Mouse (Mus musculus) embryo, embryonic 10.5 days (tissue): ENCODE measurements around the gene Rasd2.

ENCODE experiments used
- DNase-seq: peaks from one replicate; pipeline ENCODE4 v3.0.0-alpha.2; 2015; ENCODE audit warnings: low spot score

Gene Rasd2

DNA sequence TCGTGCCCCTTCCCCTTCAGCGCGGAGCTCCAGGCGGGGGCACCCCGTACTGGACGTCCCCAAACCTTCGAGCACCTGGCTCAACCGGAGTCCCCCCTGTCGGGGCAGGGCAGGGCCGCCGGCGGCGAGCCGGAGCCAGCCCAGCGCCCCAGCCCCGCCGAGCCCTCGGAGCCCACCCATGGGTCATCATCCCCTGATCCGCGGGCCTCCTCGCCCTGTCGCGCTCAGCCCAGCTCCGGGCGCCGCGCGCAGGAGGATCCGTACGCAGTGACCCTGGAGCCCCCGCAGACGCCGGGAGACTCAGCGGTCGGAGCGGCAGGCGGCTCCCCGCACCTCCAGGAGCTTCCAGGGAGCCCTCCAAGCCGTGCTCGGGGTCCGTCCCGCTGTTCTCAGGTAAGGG lies at the start of gene Rasd2:
Rasd2 (plus strand) TSS at position 259 of the 400 bp plus-strand sequence.
- no peak for DNase-seq

DNA sequence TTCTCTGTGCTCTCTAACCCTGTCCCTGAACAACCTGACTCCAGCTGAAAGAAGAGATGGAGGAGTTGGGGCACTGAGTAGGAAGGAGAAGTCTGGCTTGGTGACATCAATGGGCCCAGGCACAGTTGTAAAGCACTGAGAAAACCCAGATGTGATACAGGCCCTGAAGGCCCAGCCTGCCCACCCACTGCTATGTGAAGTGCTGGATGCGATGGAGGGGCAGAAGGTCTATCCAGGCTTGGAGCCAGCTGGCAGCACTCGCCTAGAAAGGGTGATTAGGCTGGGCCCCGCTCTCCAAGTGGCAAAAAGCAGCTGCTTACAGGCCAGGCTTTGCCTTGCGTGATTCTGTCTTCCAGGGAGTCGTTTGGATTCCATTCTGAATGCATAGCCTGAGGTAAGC lies 44.4 kb upstream of the Rasd2 start:
- no peak for DNase-seq

DNA sequence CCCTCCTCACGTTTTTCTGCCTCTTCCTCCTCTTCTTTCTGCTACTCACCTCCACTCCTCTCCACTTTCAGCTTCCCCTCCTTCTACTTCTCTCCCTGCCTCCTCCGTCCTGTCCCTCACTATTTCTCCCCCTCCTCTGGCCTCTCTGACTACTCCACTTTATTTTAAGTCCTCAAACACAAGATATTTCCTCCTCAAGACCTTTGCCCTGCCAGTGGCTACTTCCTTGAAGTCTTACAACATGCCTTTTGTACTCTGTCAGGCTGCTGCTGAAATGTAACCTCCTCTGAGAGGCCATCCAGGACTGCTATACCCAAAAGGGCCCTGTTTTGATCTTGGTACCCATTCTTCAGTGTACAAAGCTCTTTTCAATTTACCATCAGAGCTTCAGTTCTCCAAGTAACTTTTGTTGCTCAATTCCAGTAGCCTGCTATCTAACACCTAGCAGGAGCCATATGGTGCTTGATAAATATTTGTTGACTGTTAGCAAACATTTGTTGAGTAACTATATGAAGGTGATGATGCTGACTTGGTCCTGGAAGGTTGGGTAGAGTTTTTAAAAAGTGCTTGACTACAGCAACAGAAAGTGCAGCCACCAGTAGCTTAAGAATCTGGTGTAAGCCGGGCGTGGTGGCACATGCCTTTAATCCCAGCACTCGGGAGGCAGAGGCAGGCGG lies 41.6 kb upstream of the Rasd2 start:
- no peak for DNase-seq

DNA sequence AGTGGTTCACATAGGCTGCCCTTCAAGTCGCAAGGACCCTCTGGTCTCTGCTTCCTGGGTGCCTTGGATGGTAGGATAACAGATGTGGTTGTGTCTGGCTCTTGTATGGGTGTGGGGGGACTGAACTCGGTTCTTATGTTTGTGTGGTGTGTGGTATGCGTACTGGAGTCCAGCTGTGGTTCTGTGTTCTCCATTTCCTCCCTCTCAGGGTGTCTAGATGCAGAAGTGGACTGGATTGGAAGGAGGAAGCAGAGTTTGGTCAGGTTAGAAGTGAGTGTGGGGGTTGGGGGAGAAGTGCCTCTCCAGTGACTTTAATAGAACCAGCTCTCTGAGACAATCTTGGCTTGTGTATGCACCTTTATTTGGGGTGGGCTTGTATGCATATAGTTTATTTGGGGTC lies 20.7 kb upstream of the Rasd2 start:
- no peak for DNase-seq

DNA sequence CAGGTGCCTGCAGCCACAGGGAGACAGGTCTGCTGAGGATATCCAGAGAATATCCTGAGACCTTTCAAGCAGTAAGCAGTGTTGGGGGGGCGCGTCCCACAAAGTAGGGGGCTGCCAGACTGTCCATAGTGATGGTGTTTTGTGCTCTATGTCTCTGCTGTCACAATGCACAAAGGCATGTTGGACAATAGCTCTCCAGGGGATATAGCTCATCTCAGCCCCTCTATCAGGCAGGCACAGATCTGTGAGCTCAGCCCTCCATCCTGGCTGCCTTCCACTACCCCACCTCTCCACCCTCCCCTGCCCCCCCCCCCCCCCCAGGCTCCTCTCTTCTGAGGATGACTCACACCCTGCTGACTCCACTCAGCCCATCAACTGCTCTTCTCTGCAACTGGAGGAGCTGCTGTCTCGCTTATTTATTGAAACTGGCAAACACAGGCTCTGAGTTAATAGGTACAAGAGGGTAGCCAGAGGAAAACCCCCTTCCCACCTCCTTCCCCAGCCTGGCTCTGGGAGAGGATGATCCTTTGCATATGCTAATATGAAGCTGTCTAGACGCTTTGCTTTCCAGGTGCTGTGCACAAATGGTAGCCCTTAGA lies 19.2 kb upstream of the Rasd2 start:
- no peak for DNase-seq

DNA sequence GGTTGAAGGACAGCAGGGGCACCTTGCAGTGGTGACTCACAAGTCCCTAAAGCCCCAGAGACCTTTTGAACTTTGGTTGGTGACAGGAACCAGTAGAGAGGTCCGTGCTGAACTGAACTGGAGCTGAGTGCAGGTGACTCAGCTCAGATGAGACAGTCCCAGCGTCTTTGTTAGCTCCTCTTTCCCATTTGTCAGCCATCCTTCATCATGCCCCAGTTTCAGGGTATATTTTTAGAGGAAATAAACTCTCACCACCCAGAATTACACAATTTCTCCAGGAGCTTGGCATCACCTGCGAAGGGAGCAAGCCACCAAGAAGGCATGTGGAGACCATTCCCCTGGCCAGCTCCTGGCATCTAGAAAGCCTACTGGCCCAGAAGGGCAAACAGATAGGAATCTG lies 16.6 kb upstream of the Rasd2 start:
- DNase-seq: no peak

DNA sequence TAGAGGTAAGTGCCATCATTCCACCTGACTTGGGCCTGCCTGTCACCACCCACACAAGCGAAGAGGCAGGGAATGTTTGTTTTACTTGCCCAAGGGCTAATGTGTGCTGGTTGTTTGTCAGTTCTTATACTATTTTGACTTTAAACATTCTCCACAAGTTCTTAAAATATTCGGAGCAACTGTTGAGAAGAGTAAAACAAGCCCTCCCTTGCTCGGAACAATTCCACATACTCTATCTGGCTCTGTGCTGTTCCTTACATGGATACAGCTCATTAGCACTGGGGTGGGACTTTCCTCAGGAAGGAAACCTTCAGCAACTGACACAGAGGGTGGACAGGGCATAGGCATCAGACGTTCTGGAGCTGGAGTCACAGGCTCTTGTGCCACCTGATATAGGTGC lies 15.9 kb upstream of the Rasd2 start:
- no peak for DNase-seq

DNA sequence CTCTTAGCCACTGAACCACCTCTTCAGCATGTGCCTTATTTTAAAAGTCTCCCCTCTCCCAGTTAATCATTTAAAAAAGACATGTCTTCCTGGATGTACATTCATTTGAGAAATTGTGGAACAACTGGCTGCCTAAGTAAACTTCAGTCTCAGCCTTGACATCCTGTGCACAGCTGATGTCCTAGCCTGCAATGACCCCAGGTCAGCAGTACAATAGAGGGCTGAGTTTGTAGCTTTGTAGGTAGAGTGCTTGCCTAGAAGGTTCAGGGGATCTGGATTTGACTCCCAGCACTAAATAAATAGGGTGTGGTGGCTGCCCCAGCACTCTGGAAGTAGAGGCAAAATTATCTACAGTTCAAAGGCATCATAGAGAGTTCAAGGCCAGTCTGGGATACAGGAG lies 15.4 kb upstream of the Rasd2 start:
- no peak for DNase-seq

DNA sequence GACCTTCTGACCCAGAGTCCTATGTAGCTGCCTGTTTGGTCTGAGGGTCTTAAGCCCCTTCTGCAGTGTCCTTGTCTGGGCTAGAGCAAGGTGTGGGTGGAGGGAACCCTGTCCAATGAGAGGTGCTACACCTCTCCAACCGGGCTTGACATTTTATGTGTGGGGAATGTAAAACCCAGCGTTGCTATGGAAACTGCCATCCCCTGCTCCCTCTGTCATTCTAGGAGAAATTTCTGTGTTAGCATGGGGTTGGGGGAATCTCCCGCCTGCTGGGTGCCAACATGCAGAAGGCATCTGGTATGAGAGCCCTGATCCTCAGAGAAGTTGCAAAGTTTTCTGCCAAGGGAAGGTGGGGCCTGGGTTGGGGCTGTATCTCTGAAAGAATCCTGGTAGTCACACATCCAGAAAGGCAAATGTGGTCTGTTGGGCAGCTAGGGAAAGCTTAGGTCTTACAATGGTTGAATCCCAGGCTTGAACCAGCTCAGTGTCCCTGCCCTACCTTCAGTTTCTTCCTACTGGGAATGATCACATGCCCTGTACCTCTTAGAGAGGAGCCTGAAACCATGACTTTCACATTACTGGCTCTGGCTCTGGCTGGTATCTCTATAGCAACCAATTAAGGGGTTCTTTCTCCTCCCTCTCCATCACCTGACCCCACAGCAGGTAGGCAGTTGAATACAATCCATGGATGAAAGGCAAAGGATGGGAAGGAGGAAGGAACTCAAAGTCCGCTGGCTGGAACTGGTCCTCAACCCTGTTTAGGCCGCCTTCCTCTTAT lies 14.6 kb upstream of the Rasd2 start:
- no peak for DNase-seq

DNA sequence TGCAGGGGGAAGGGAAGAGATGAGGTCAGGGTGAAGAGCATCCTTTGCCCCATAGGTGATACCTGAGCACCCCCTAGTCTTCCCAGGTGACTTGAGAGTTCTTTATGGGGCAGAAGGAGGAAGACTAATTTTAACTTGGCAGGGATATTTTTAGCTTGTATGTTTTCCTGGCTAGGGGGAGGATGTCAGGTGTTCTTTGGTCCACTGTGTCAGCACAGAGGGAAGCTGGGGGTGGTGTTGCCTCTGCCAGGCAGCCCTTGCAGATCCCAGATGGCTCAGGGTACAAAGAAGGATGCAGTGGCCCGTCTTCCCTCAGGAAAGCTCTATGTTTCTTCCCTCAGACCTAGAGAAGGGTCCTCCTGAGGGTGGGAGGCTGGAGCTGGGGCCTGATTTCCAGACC lies 13.8 kb upstream of the Rasd2 start:
- no peak for DNase-seq

DNA sequence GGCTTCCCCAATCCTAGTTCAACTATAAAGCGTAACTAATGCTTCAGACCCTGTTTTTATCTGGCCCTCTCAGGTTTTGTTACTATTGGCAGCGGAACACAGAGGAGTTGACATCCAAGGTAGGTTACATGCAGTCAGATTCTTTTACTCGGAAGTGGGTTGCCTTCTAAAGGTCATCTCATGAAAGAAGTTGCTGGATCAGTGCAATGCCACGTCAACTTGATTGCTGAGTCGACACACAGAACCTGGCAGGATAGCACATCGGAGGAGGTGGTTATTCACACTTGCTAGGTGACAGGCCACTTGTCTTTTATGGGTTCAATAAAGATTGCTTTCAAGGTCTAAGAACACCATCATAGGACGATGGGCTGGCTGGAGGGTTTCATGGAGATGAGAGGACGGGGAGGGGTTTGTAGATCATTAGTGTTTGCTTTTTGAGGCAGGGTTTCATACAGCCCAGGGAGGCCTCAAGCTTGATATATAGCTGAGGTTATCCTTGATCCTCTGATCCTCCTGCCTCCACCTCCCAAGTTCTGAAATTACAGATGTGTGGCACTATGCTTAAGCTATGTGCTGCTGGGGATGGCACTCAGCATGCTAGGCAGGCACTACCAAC lies 11.6 kb upstream of the Rasd2 start:
- DNase-seq: no peak

DNA sequence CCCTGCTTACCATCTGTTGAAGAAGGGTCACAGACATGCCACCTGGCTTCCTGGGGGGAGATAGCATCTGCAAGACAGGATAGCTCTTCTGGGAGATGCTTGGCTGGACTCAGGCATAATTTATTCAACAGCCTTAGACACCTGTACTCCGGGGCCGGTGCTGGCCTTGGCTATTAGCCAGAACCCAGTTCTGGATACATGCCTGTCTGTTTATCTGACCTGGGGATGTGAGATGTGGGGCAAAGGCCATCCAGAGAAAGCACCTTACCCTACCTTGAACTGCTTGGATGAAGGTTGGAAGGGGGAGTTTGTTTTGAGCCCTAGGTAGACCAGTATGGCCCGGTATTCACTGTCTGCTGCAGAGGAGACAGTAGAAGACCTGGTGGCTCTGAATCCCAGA lies 10.8 kb upstream of the Rasd2 start:
- no peak for DNase-seq

DNA sequence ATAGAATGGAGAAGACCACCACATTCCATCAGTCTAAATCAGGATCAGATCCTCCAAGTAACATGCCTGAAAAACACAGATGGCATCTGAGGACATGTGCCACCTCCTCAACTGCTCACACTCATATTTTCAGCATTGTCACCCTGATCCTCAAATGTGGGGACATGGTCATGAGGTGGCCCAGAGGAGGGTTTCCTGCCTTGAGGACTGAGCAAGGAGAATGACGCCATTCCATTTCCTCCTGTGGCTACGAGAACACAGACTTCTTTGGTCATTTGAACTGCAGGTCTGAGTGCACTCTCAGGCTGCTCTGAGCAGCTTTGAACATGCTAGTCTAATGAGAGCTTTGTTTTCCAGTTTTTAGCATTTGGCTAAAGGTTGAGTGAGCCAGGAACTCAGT lies 10.3 kb upstream of the Rasd2 start:
- no peak for DNase-seq

DNA sequence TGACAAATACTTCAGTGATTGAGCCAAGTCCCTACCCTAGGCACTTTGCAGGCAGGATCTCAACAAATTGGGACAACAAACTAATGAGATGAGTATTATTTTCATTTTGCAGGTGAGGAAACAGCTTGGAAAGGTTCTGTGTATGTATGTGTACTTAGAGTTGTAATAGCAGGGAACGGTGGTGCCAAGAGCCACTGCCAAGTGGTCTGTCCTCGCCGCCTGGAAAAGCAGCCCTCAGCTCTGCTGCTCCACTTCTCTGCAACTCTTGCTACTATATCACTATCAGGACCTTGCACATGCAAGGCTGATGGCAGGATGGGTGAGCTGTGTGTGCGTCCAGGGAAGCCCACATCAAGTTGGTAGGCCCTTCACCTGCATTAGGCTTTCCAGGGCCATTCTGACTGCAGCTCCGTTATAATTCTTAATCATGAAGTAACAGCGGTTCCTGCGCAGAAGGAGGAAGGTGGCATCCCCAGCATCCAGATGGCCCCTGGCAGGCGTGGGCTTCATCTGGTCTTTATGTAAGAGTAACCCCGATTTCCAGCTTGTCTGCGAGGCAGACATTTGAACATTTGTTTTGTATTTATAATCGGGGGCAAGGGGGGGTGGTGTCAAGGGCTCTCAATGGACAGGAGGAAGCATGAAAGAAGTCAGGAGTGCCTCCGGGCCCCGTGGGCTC lies 9.4 kb upstream of the Rasd2 start:
- DNase-seq: no peak

DNA sequence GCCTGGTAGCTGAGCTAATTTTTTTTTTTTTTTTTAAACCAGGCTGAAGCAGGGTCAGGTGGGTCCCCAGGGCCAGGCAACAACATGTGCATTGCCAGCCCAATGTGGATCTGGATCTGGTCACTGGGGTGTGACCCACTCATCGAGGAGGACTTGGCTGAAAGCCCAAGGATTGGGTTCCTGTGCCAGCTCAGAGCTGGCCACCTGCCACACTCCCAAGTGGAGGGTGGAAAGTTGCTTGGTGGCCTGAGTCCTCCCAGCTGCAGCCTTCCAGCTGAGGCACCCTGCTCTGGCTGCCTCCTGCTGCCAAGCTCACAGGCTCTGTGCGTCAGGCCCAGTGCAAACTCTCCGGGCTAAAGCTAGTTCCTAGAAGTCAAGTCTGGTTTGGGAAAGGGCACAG lies 2.3 kb upstream of the Rasd2 start:
- DNase-seq: no peak

DNA sequence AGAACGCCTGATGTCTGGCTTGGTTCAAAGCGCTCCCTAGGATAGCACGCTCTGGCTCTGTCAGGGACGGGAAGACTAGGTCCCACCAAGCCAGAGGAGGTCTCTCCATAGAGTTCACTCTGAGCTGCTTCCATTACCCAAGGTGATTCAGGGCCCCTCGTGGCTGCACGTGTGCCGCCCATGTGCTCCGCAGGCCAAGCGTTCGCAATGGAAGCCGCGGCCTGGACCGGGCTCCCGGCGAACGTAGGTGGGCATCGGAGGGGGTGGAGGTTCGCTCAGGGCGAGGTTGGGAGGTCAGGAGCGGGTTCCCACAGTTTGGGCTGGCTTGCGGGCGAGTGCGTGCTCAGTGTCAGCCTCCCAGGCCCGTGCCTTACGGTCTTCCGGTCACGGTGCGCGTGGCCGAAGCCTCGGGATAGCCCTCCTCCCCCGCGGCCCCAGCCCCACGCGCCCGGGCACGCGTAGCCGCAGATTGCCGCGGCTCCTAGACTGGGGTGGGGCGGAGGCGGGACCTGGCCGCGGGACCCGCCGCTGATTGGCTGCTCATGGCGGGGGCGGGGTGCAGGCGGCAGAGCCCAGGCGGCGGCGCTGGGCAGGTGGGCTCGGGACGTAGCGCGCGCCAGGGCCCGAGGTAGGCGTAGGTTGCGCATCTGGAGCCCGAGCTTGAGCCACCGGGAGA lies 975 bp upstream of the Rasd2 start:
- peak; percentile 77 for DNase-seq

DNA sequence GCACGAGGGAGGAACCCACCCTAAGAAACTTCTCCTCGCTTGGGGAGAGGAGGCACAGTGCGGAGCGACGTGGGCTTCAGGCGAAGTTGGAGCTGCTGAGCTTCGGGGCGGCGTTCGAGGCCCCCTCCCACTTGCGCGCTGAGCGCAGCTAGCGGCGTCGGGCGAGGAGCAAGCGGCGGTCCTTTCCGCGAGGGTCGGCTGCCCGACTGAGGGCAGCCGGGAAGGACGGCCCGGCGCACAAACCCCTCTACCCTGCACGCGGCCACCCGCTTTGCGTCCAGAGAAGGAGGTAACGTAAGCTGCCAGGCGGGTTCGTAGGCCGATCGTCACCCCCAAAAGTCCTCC lies 465 bp upstream of the Rasd2 start:
- no peak for DNase-seq

DNA sequence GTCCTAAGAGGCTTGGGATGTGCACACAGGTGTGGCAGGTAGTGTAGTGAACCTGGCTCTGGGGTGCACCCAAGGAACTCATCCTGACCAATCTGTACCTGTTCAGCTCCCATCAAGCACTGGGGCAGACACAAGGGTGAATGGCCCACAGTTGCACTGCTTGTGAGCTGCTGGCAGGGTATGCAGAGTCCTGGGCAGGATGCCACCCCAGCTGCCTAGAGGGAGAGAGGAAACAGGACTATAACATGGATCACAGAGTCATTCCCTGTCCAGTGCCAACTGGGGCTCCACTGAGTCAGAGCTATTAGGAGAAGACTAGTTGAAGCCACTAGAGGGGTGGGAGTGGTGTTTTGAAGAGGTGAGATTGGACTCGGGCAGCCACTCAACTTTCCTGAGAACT lies 1.3 kb downstream of the Rasd2 start:
- DNase-seq: no peak

DNA sequence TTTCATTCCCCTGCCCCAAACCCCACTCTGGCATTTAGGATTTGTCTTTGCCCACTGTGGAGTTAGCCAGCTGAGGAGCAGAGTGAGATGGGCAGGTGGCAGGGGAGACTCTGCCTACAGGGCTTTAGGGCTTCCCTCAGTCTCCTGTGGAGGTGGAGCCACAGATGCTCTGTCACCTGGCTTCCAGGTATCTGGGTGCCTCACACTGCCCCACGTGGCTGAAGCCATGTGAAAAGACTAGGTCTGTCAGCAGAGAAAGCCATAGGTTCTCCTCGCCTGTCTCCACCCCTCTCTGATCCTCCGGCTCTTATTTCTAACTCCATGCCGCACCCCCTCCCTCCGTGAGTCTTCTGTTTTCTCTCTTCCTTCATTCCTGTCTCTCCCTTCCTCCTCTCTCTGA lies 2.2 kb downstream of the Rasd2 start:
- DNase-seq: no peak

DNA sequence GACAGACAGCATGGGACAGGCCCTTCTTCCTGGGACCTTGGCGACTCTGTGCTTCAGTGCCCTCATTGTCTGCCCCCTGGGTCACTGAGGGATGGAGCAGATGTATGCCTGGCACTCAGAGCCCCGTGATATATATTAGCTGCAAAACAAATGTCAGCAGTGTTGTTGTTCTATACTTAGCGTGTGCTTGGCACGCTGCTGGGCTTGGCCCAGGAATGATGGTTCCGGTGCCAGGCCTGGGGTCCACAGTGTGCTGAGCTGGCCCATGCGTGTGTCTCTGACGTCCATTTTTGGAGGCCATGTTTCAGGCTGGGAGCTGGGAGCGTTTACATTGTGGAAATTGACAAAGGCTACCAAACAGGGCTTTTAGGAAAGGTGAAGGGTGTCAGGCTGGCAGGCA lies 3.1 kb downstream of the Rasd2 start:
- no peak for DNase-seq

DNA sequence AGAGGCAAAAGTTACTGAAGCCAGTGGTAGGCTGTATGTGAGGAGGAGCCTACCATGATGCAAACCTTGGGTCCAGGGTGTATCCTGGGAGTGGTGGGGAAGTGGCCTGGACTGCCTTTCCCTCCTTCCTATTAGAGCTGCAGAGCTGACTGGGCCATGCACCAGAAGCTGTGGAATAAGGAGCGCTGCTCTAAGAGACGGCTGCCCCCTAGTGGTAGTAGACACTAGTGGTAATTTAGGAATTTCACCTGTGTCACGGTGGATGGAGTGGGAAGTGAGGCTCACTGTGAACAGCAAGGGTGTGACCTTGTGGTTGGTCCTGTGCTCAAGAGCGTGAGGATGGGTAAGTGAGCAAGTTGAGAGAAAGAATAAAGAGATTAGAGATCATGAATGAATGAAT lies 4.2 kb downstream of the Rasd2 start:
- peak; percentile 86 for DNase-seq
